Mouse (Mus musculus) midbrain, embryonic 11.5 days (tissue): ENCODE measurements around the gene Mpped2. TPM values are rescaled to one million over a fixed set of nuclear protein-coding genes. Genes with fewer than 3 reads are reported as not detected.

Source experiments
- ATAC-seq: fragments of 200-750 bp; cut with Nextera tagmentation; 2 replicates; pipeline ENCODE4 v1.8.0; 2017; ENCODE audit warnings: moderate TSS enrichment, moderate library complexity; ENCODE audit not compliant: low FRiP score
- DNase-seq: peaks from one replicate; pipeline ENCODE4 v3.0.0; 2015; ENCODE audit warnings: low spot score; ENCODE audit errors: missing footprints
- H3K27ac ChIP-seq: fragments of 300-500 bp; sonication (generic); 2 replicates; pipeline ENCODE4 v1.5.1; 2014; ENCODE audit warnings: low read depth, low read length
- H3K27me3 ChIP-seq: fragments of 300-500 bp; sonication (generic); 2 replicates; pipeline ENCODE4 v1.6.1; 2014; ENCODE audit warnings: mild to moderate bottlenecking, low read length, moderate library complexity, mixed read lengths; ENCODE audit not compliant: control insufficient read depth, insufficient read depth
- H3K36me3 ChIP-seq: fragments of 300-500 bp; sonication (generic); 2 replicates; pipeline ENCODE4 v1.6.1; 2014; ENCODE audit warnings: mild to moderate bottlenecking, low read length, moderate library complexity, mixed read lengths; ENCODE audit not compliant: control insufficient read depth, insufficient read depth
- H3K4me1 ChIP-seq: fragments of 300-500 bp; sonication (generic); 2 replicates; pipeline ENCODE4 v1.6.1; 2014; ENCODE audit warnings: low read length; ENCODE audit not compliant: control insufficient read depth, insufficient read depth
- H3K4me2 ChIP-seq: fragments of 300-500 bp; sonication (generic); 2 replicates; pipeline ENCODE4 v1.6.1; 2014; ENCODE audit warnings: mild to moderate bottlenecking, moderate library complexity
- H3K4me3 ChIP-seq: fragments of 300-500 bp; sonication (generic); 2 replicates; pipeline ENCODE4 v1.5.1; 2014; ENCODE audit warnings: low read depth, low read length
- H3K9ac ChIP-seq: fragments of 300-500 bp; sonication (generic); 2 replicates; pipeline ENCODE4 v1.6.1; 2014; ENCODE audit warnings: low read length
- H3K9me3 ChIP-seq: fragments of 300-500 bp; sonication (generic); 2 replicates; pipeline ENCODE4 v1.6.1; 2016; ENCODE audit warnings: low read length; ENCODE audit not compliant: control insufficient read depth
- WGBS: fragments of 180-500 bp; shearing (Covaris S2); extraction: QIAGEN DNeasy Blood & Tissue Kit; methylation state at CpG from one replicate; pipeline ENCODE4 v1.1.7; 2014; 5-methylcytosine and 5-hydroxymethylcytosine counted together
- polyA plus RNA-seq: library from polyadenylated mRNA; unstranded; fragments of >200 nt; fragmentation: Nextera tagmentation; extraction: Ambion mirVana; gene quantifications from 2 replicates; pipeline ENCODE4 v1.2.1, GENCODE M21; 2014

The Mpped2 gene
- polyA plus RNA-seq, 1 experiment from 2014 or later, result 43.9 TPM

GRCm38 (mm10) chr2:106825461-106825860 lies 132.4 kb downstream of the Mpped2 start:
- H3K27me3 ChIP-seq, result no peaks in the 10 kb centered on the region
- H3K9ac ChIP-seq, result no peak overlapping the region
- H3K27ac ChIP-seq, result no peak overlapping the region
- no peaks in the 10 kb centered on the region for H3K36me3 ChIP-seq
- WGBS, result 87% methylated on average over 2 of the region's 2 CpGs
- ATAC-seq, result no peak
- no peak overlapping the region for H3K4me2 ChIP-seq
- H3K4me1 ChIP-seq, result peaks cover 19% of the 10 kb centered on the region
- no peak overlapping the region for H3K4me3 ChIP-seq
- H3K9me3 ChIP-seq, result no peaks in the 10 kb centered on the region
- DNase-seq, result no peak

- no peaks in the 10 kb centered on the region for H3K36me3 ChIP-seq
- H3K9me3 ChIP-seq, result no peaks in the 10 kb centered on the region
- no peak overlapping the region for H3K4me3 ChIP-seq
- H3K4me1 ChIP-seq, result peaks cover 19% of the 10 kb centered on the region
- H3K27me3 ChIP-seq, result no peaks in the 10 kb centered on the region
- no peak overlapping the region for H3K4me2 ChIP-seq
- H3K9ac ChIP-seq, result no peak overlapping the region
- ATAC-seq (no peak), DNase-seq (no peak)
- WGBS, result 85% methylated on average over 1 of the region's 1 CpGs
- H3K27ac ChIP-seq, result no peak overlapping the region
Observed at GRCm38 (mm10) chr2:106826023-106826422, 133.0 kb downstream of the Mpped2 start.

DNA sequence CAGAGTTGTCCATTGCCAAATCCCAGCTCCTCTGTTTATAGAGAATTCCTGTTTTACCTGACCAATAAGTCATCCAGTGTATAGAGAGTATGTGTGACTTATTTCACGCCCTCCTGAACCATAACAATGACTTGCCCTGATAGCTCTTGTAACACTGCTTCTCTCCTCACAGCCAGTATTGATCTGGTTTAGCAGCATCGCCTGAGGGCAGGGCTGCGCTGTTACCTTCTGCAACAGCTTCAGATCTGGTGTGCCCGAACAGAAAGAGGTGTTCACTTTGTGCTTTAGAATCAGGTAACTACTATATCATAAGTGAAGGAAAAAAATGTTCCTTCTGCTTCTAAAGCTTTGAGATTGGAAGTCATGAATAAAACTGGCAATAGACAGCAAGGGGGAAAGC lies 133.7 kb downstream of the Mpped2 start:
- H3K27me3 ChIP-seq, result no peaks in the 10 kb centered on the region
- ATAC-seq, result no peak
- no peak overlapping the region for H3K4me3 ChIP-seq
- 72% methylated on average over 4 of the region's 4 CpGs for WGBS
- H3K36me3 ChIP-seq, result no peaks in the 10 kb centered on the region
- no peak overlapping the region for H3K4me2 ChIP-seq
- H3K4me1 ChIP-seq, result peaks cover 15% of the 10 kb centered on the region
- no peaks in the 10 kb centered on the region for H3K9me3 ChIP-seq
- H3K9ac ChIP-seq, result no peak overlapping the region
- H3K27ac ChIP-seq, result no peak overlapping the region
- DNase-seq, result no peak

- no peak for ATAC-seq
- Histone ChIP-seq H3K9me3 (no peaks in the 10 kb centered on the region), H3K27ac (no peak overlapping the region), H3K36me3 (no peaks in the 10 kb centered on the region), H3K4me3 (no peak overlapping the region), H3K4me2 (no peak overlapping the region), H3K9ac (no peak overlapping the region), H3K4me1 (0 out of 2 replicates have a peak, but pooled peaks cover 5% of the 10 kb centered on the region), H3K27me3 (no peaks in the 10 kb centered on the region)
- no peak for DNase-seq
- WGBS, result 81% methylated on average over 12 of the region's 12 CpGs
Observed at GRCm38 (mm10) chr2:106828573-106829310, 135.7 kb downstream of the Mpped2 start.

DNA sequence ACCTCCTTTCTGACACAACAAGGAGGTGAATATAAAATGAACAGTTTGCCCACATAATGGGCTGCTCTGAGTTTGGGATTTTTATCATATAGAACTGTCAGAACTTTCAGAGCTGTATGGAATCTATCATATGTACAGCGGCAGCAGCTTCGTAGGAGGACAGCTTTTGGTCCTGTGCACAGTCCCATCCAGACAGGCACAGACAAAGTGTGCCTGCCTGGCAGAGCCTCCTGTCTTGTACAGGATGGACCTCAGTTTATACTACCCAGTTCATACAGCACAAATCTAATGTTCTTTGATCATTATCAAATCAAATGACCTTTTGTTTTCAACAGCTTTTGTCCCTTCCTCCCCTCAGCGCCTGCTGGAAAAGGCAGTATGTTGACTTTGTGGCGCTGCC lies 136.4 kb downstream of the Mpped2 start:
- Histone ChIP-seq H3K4me2 (no peak overlapping the region), H3K9ac (no peak overlapping the region), H3K4me1 (0 out of 2 replicates have a peak, but pooled peaks cover 5% of the 10 kb centered on the region), H3K4me3 (no peak overlapping the region), H3K36me3 (no peaks in the 10 kb centered on the region), H3K27me3 (no peaks in the 10 kb centered on the region), H3K9me3 (no peaks in the 10 kb centered on the region), H3K27ac (no peak overlapping the region)
- DNase-seq (no peak), ATAC-seq (no peak)
- WGBS, result 79% methylated on average over 4 of the region's 4 CpGs

GRCm38 (mm10) chr2:106832577-106832976 lies 139.5 kb downstream of the Mpped2 start:
- WGBS, result 61% methylated on average over 2 of the region's 2 CpGs
- Histone ChIP-seq H3K4me1 (peaks cover 12% of the 10 kb centered on the region), H3K4me3 (no peak overlapping the region), H3K36me3 (no peaks in the 10 kb centered on the region), H3K9me3 (no peaks in the 10 kb centered on the region), H3K4me2 (no peak overlapping the region), H3K27me3 (no peaks in the 10 kb centered on the region), H3K27ac (no peak overlapping the region), H3K9ac (no peak overlapping the region)
- no peak for DNase-seq
- ATAC-seq, result peak; percentile 31; the same call in 1 of the 2 replicates

DNA sequence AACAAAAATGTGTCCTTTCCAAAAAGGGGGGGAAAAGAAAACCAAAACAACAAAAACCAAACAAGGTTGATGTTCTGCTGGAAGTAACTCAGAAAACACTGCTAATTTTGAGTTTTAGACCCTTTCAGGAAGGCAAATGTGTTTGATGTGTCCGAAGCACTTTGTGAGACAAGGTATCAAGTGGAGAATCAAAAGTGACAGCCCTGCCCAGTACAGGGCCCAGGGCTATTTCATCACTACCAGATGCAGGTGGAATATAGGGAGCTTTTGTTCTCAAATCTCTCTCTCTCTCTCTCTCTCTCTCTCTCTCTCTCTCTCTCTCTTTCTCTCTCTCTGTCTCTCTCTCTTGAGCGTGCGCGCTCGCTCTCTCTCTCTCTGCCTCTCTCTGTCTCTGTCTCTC lies 140.1 kb downstream of the Mpped2 start:
- no peak overlapping the region for H3K9ac ChIP-seq
- ATAC-seq, result no peak
- H3K4me2 ChIP-seq, result no peak overlapping the region
- H3K27me3 ChIP-seq, result no peaks in the 10 kb centered on the region
- H3K36me3 ChIP-seq, result no peaks in the 10 kb centered on the region
- 87% methylated on average over 5 of the region's 5 CpGs for WGBS
- no peak overlapping the region for H3K4me3 ChIP-seq
- H3K27ac ChIP-seq, result no peak overlapping the region
- peaks cover 12% of the 10 kb centered on the region for H3K4me1 ChIP-seq
- H3K9me3 ChIP-seq, result no peaks in the 10 kb centered on the region
- DNase-seq, result peak; percentile 82

- DNase-seq (no peak), ATAC-seq (no peak)
- no peak overlapping the region for H3K4me3 ChIP-seq
- WGBS, result 52% methylated on average over 8 of the region's 8 CpGs
- no peaks in the 10 kb centered on the region for H3K36me3 ChIP-seq
- H3K27ac ChIP-seq, result no peak overlapping the region
- H3K4me2 ChIP-seq, result no peak overlapping the region
- H3K9ac ChIP-seq, result no peak overlapping the region
- H3K4me1 ChIP-seq, result peaks cover 7% of the 10 kb centered on the region
- no peaks in the 10 kb centered on the region for H3K27me3 ChIP-seq
- H3K9me3 ChIP-seq, result no peaks in the 10 kb centered on the region
Observed at GRCm38 (mm10) chr2:106835321-106835720, 142.3 kb downstream of the Mpped2 start.

- Histone ChIP-seq H3K4me1 (peaks cover 7% of the 10 kb centered on the region), H3K4me2 (no peak overlapping the region), H3K27ac (no peak overlapping the region), H3K27me3 (no peaks in the 10 kb centered on the region), H3K9ac (no peak overlapping the region), H3K9me3 (no peaks in the 10 kb centered on the region), H3K4me3 (no peak overlapping the region), H3K36me3 (no peaks in the 10 kb centered on the region)
- WGBS, result 83% methylated on average over 4 of the region's 4 CpGs
- DNase-seq, result no peak
- ATAC-seq, result no peak
Observed at GRCm38 (mm10) chr2:106837241-106837640, 144.2 kb downstream of the Mpped2 start.
